Mouse (Mus musculus) C2C12 (cell line): Measurements from ENCODE around the gene Mier1.

Source experiments
- CTCF ChIP-seq: IDR thresholded peaks from one replicate; pipeline ENCODE4 v1.5.1; 2011; ENCODE audit not compliant: control insufficient read depth, insufficient read depth, insufficient read length
- FOSL1 ChIP-seq: IDR thresholded peaks from one replicate; pipeline ENCODE4 v1.8.0; 2011; ENCODE audit warnings: mild to moderate bottlenecking, low read length; ENCODE audit not compliant: poor library complexity, insufficient read depth, severe bottlenecking
- MAX ChIP-seq: IDR thresholded peaks from one replicate; pipeline ENCODE4 v1.6.1; 2011; ENCODE audit warnings: mild to moderate bottlenecking, control low read depth

DNA sequence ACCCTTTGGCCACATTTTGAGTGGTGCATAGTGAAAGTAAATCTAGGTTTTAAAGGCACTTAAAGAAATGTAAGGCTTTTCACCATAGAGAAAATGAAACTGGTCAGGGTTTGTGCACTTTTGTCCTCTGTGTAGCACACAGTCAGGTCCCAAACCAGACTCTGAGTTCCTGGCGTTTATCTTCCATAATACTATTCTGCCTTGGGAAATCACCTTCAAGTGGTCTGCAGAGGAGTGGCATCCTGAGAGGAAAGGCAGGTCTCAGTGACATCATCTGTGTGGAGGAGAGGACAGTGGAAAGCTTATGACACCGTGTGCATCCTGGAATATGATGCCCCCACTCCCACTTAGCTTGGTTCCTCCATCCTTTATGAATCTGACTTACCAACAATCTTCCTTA is 8.9 kb downstream of the Mier1 start:
- TF ChIP-seq CTCF: no peak
- TF ChIP-seq FOSL1: no peak
- TF ChIP-seq MAX: no peak
